Mouse (Mus musculus) right cerebral cortex, adult 2 months (tissue): ENCODE results near the gene Prickle4.

Experiments
- DNase-seq, 2 experiments: peaks; one replicate each; pipeline ENCODE4 v3.0.0; 2021 to 2022; ENCODE audit warnings: low spot score in 2 of 2

The Prickle4 gene

GRCm38 (mm10) chr17:47706196-47706595, 11.7 kb upstream of the Prickle4 start:
- no peak for DNase-seq

- DNase-seq: no peak
Observed at GRCm38 (mm10) chr17:47704692-47705091, 10.2 kb upstream of the Prickle4 start.

- no peak for DNase-seq
Observed at GRCm38 (mm10) chr17:47703556-47703955, 9.0 kb upstream of the Prickle4 start.

- no peak for DNase-seq
Observed at GRCm38 (mm10) chr17:47702548-47703345, 8.2 kb upstream of the Prickle4 start.

GRCm38 (mm10) chr17:47701793-47702192, 7.3 kb upstream of the Prickle4 start:
- DNase-seq: no peak

GRCm38 (mm10) chr17:47699055-47699454, 4.5 kb upstream of the Prickle4 start:
- no peak for DNase-seq

GRCm38 (mm10) chr17:47698156-47698555, 3.6 kb upstream of the Prickle4 start:
- no peak for DNase-seq

- DNase-seq: no peak
Observed at GRCm38 (mm10) chr17:47695337-47695710, 788 bp upstream of the Prickle4 start.

- DNase-seq: no peak
Observed at GRCm38 (mm10) chr17:47694442-47694502, 264 bp downstream of the Prickle4 start, which contains the start of gene Gm21981. Gene Gm21981, minus strand, starts transcription at chr17:47694455.

GRCm38 (mm10) chr17:47693671-47694441, 680 bp downstream of the Prickle4 start:
- DNase-seq: no peak

- no peak for DNase-seq
Observed at GRCm38 (mm10) chr17:47691650-47692049, 2.9 kb downstream of the Prickle4 start.

GRCm38 (mm10) chr17:47689894-47690293, 4.6 kb downstream of the Prickle4 start:
- no peak for DNase-seq

- peak; percentile 74 to 78 for DNase-seq
Observed at GRCm38 (mm10) chr17:47688608-47689575, 5.6 kb downstream of the Prickle4 start, which contains the start of gene Frs3. Gene Frs3, plus strand, starts transcription at chr17:47689030.

GRCm38 (mm10) chr17:47688344-47688607, 6.3 kb downstream of the Prickle4 start, which contains the start of gene Tomm6:
Gene Tomm6, minus strand, starts transcription at chr17:47688386.
- no peak for DNase-seq

GRCm38 (mm10) chr17:47687409-47688343, 6.9 kb downstream of the Prickle4 start:
- DNase-seq: peak; percentile 97 to 98

GRCm38 (mm10) chr17:47682836-47683235, 11.7 kb downstream of the Prickle4 start:
- DNase-seq: no peak

- no peak for DNase-seq
Observed at GRCm38 (mm10) chr17:47678702-47679101, 15.8 kb downstream of the Prickle4 start.

- DNase-seq: no peak
Observed at GRCm38 (mm10) chr17:47678238-47678637, 16.3 kb downstream of the Prickle4 start.

- peak; percentile 87 to 88 for DNase-seq
Observed at GRCm38 (mm10) chr17:47676581-47676980, 18.0 kb downstream of the Prickle4 start.

- peak in 1 of 2 experiments; percentile 55 for DNase-seq
Observed at GRCm38 (mm10) chr17:47672311-47673111, 22.0 kb downstream of the Prickle4 start.

GRCm38 (mm10) chr17:47671988-47672310, 22.6 kb downstream of the Prickle4 start:
- DNase-seq: no peak
